Mouse (Mus musculus) liver, postnatal 0 days (tissue): Measurements from ENCODE around the gene Mllt1.

Experiments
- CTCF ChIP-seq: sonication (generic); IDR thresholded peaks from 2 replicates; pipeline ENCODE4 v1.5.1; 2016; ENCODE audit warnings: antibody characterized with exemption, low read depth
- EP300 ChIP-seq: IDR thresholded peaks from 2 replicates; pipeline ENCODE4 v1.6.1; 2016; ENCODE audit warnings: antibody characterized with exemption, low read depth, mild to moderate bottlenecking

GRCm38 (mm10) chr17:56872512-56872911 lies 62.7 kb downstream of the Mllt1 start:
- TF ChIP-seq EP300 (no peak), CTCF (no peak)
